Mouse (Mus musculus): Measurements from ENCODE around the gene Mettl22. TPM values are rescaled to one million over a fixed set of nuclear protein-coding genes. Genes with fewer than 3 reads are reported as not detected.
A peak's percentile ranks its signal among the peaks of the same experiment; 100 is the strongest.

The Mettl22 gene
- polyA plus RNA-seq, 1 experiment from 2014 or later = 33.4 TPM

- WGBS = 27% methylated on average over 2 of the region's 2 CpGs
- Histone ChIP-seq H3K4me2 (no peak overlapping the region), H3K9ac (no peak overlapping the region), H3K4me1 (no peaks in the 10 kb centered on the region), H3K27me3 (replicated peaks) (peaks cover 32% of the 10 kb centered on the region), H3K9me3 (no peaks in the 10 kb centered on the region), H3K36me3 (no peaks in the 10 kb centered on the region), H3K27ac (replicated peaks) (no peak overlapping the region), H3K4me3 (no peak overlapping the region)
- ATAC-seq (ENCODE audit: extremely low read depth, insufficient number of reproducible peaks, low FRiP score, low TSS enrichment) = no peak
Observed at GRCm38 (mm10) chr16:8455221-8455620, 15.4 kb upstream of the Mettl22 start.

- WGBS = 87% methylated on average over 4 of the region's 4 CpGs
- Histone ChIP-seq H3K9ac (no peak overlapping the region), H3K36me3 (no peaks in the 10 kb centered on the region), H3K9me3 (no peaks in the 10 kb centered on the region), H3K27ac (replicated peaks) (no peak overlapping the region), H3K4me1 (no peaks in the 10 kb centered on the region), H3K4me2 (no peak overlapping the region), H3K27me3 (replicated peaks) (peaks cover 23% of the 10 kb centered on the region), H3K4me3 (no peak overlapping the region)
- ATAC-seq (ENCODE audit: extremely low read depth, insufficient number of reproducible peaks, low FRiP score, low TSS enrichment) = no peak
Observed at GRCm38 (mm10) chr16:8458391-8458790, 12.2 kb upstream of the Mettl22 start.

GRCm38 (mm10) chr16:8459098-8459497 lies 11.5 kb upstream of the Mettl22 start:
- H3K4me2 ChIP-seq = no peak overlapping the region
- H3K9me3 ChIP-seq = no peaks in the 10 kb centered on the region
- WGBS = 32% methylated on average over 6 of the region's 6 CpGs
- H3K4me3 ChIP-seq = no peak overlapping the region
- H3K36me3 ChIP-seq = no peaks in the 10 kb centered on the region
- no peak overlapping the region for H3K9ac ChIP-seq
- no peak for ATAC-seq (ENCODE audit: extremely low read depth, insufficient number of reproducible peaks, low FRiP score, low TSS enrichment)
- no peak overlapping the region for H3K27ac ChIP-seq (replicated peaks)
- no peaks in the 10 kb centered on the region for H3K4me1 ChIP-seq
- H3K27me3 ChIP-seq (replicated peaks) = peaks cover 16% of the 10 kb centered on the region

- Histone ChIP-seq H3K9ac (no peak overlapping the region), H3K4me3 (peak overlapping the region; percentile 69), H3K9me3 (no peaks in the 10 kb centered on the region), H3K4me2 (peak overlapping the region; percentile 73), H3K27me3 (replicated peaks) (no peaks in the 10 kb centered on the region), H3K36me3 (peaks cover 8% of the 10 kb centered on the region), H3K4me1 (peaks cover 4% of the 10 kb centered on the region), H3K27ac (replicated peaks) (no peak overlapping the region)
- 80% methylated on average over 2 of the region's 2 CpGs for WGBS
- ATAC-seq (ENCODE audit: extremely low read depth, insufficient number of reproducible peaks, low FRiP score, low TSS enrichment) = no peak
Observed at GRCm38 (mm10) chr16:8470132-8470531, 456 bp upstream of the Mettl22 start.

- WGBS = 91% methylated on average over 9 of the region's 9 CpGs
- Histone ChIP-seq H3K27ac (replicated peaks) (no peak overlapping the region), H3K9ac (no peak overlapping the region), H3K27me3 (replicated peaks) (no peaks in the 10 kb centered on the region), H3K36me3 (peaks cover 75% of the 10 kb centered on the region), H3K4me1 (no peaks in the 10 kb centered on the region), H3K4me3 (no peak overlapping the region), H3K4me2 (no peak overlapping the region), H3K9me3 (no peaks in the 10 kb centered on the region)
- ATAC-seq (ENCODE audit: extremely low read depth, insufficient number of reproducible peaks, low FRiP score, low TSS enrichment) = no peak
Observed at GRCm38 (mm10) chr16:8487396-8488005, 16.9 kb downstream of the Mettl22 start.

GRCm38 (mm10) chr16:8489340-8489739 lies 18.8 kb downstream of the Mettl22 start:
- Histone ChIP-seq H3K4me3 (no peak overlapping the region), H3K9ac (no peak overlapping the region), H3K9me3 (no peaks in the 10 kb centered on the region), H3K4me2 (no peak overlapping the region), H3K27ac (replicated peaks) (no peak overlapping the region), H3K36me3 (peaks cover 57% of the 10 kb centered on the region), H3K4me1 (peaks cover under 1% of the 10 kb centered on the region; the same call in 1 of the 2 replicates), H3K27me3 (replicated peaks) (peaks cover 3% of the 10 kb centered on the region; the same call in 1 of the 2 replicates)
- 79% methylated on average over 5 of the region's 5 CpGs for WGBS
- no peak for ATAC-seq (ENCODE audit: extremely low read depth, insufficient number of reproducible peaks, low FRiP score, low TSS enrichment)

- Histone ChIP-seq H3K4me1 (peaks cover 5% of the 10 kb centered on the region; the same call in 1 of the 2 replicates), H3K36me3 (peaks cover 32% of the 10 kb centered on the region), H3K9ac (no peak overlapping the region), H3K27me3 (replicated peaks) (peaks cover 3% of the 10 kb centered on the region; the same call in 1 of the 2 replicates), H3K27ac (replicated peaks) (no peak overlapping the region), H3K4me2 (no peak overlapping the region), H3K4me3 (no peak overlapping the region), H3K9me3 (no peaks in the 10 kb centered on the region)
- ATAC-seq (ENCODE audit: extremely low read depth, insufficient number of reproducible peaks, low FRiP score, low TSS enrichment) = no peak
- WGBS = 38% methylated on average over 13 of the region's 13 CpGs
Observed at GRCm38 (mm10) chr16:8491743-8492490, 21.3 kb downstream of the Mettl22 start.

GRCm38 (mm10) chr16:8494268-8494667 lies 23.7 kb downstream of the Mettl22 start:
- no peak for ATAC-seq (ENCODE audit: extremely low read depth, insufficient number of reproducible peaks, low FRiP score, low TSS enrichment)
- Histone ChIP-seq H3K36me3 (peaks cover 11% of the 10 kb centered on the region), H3K9me3 (no peaks in the 10 kb centered on the region), H3K27me3 (replicated peaks) (peaks cover 7% of the 10 kb centered on the region; the same call in 1 of the 2 replicates), H3K4me2 (no peak overlapping the region), H3K9ac (no peak overlapping the region), H3K4me3 (no peak overlapping the region), H3K27ac (replicated peaks) (no peak overlapping the region), H3K4me1 (peaks cover 5% of the 10 kb centered on the region; the same call in 1 of the 2 replicates)
- WGBS = 14% methylated on average over 4 of the region's 4 CpGs

GRCm38 (mm10) chr16:8496967-8497366 lies 26.4 kb downstream of the Mettl22 start:
- Histone ChIP-seq H3K4me3 (no peak overlapping the region), H3K36me3 (no peaks in the 10 kb centered on the region), H3K9ac (no peak overlapping the region), H3K4me1 (peaks cover 5% of the 10 kb centered on the region; the same call in 1 of the 2 replicates), H3K27me3 (replicated peaks) (peaks cover 7% of the 10 kb centered on the region; the same call in 1 of the 2 replicates), H3K9me3 (no peaks in the 10 kb centered on the region), H3K27ac (replicated peaks) (no peak overlapping the region), H3K4me2 (no peak overlapping the region)
- 47% methylated on average over 2 of the region's 2 CpGs for WGBS
- no peak for ATAC-seq (ENCODE audit: extremely low read depth, insufficient number of reproducible peaks, low FRiP score, low TSS enrichment)

- ATAC-seq (ENCODE audit: extremely low read depth, insufficient number of reproducible peaks, low FRiP score, low TSS enrichment) = no peak
- no peak overlapping the region for H3K9ac ChIP-seq
Observed at GRCm38 (mm10) chr16:8504271-8504670, 33.7 kb downstream of the Mettl22 start.

GRCm38 (mm10) chr16:8509894-8510293 lies 39.3 kb downstream of the Mettl22 start:
- no peak for ATAC-seq (ENCODE audit: extremely low read depth, insufficient number of reproducible peaks, low FRiP score, low TSS enrichment)
- Histone ChIP-seq H3K9ac (no peak overlapping the region), H3K4me2 (no peak overlapping the region), H3K9me3 (no peaks in the 10 kb centered on the region), H3K27me3 (replicated peaks) (no peaks in the 10 kb centered on the region), H3K4me1 (peaks cover 19% of the 10 kb centered on the region), H3K4me3 (no peak overlapping the region), H3K36me3 (no peaks in the 10 kb centered on the region), H3K27ac (replicated peaks) (no peak overlapping the region)
- WGBS = 61% methylated on average over 5 of the region's 5 CpGs

More at GRCm38 (mm10) chr16:8504271-8504670, 33.7 kb downstream of the Mettl22 start:
- Histone ChIP-seq H3K27ac (replicated peaks) (no peak overlapping the region), H3K9me3 (no peaks in the 10 kb centered on the region), H3K4me3 (no peak overlapping the region), H3K27me3 (replicated peaks) (no peaks in the 10 kb centered on the region), H3K4me1 (no peaks in the 10 kb centered on the region), H3K4me2 (no peak overlapping the region), H3K36me3 (no peaks in the 10 kb centered on the region)
- WGBS = 23% methylated on average over 2 of the region's 2 CpGs
